Mouse (Mus musculus) lung, adult 18-20 months (tissue): ENCODE measurements around the gene Ube3b.

ENCODE experiments used
- DNase-seq, 2 experiments: peaks; one replicate each; pipeline ENCODE4 v3.0.0; 2022; ENCODE audit warnings: mixed read lengths in 2 of 2

Gene Ube3b

GRCm38 (mm10) chr5:114374409-114375213, 5.8 kb upstream of the Ube3b start:
- peak; percentile 57 to 59 for DNase-seq

GRCm38 (mm10) chr5:114378177-114378920, 2.1 kb upstream of the Ube3b start:
- peak in 1 of 2 experiments; percentile 57 for DNase-seq

- peak; percentile 58 to 72 for DNase-seq
These were observed 1.5 kb upstream of the Ube3b start for GRCm38 (mm10) chr5:114378936-114379335.

- DNase-seq, result no peak
These were observed 644 bp upstream of the Ube3b start for GRCm38 (mm10) chr5:114379763-114380162.

- no peak for DNase-seq
These were observed 575 bp downstream of the Ube3b start for GRCm38 (mm10) chr5:114381013-114381351.

GRCm38 (mm10) chr5:114383184-114383904, 2.9 kb downstream of the Ube3b start:
- peak in 1 of 2 experiments; percentile 62 for DNase-seq

GRCm38 (mm10) chr5:114384448-114384847, 4.0 kb downstream of the Ube3b start:
- DNase-seq, result peak; percentile 52 to 67

GRCm38 (mm10) chr5:114393169-114393568, 12.8 kb downstream of the Ube3b start:
- no peak for DNase-seq

GRCm38 (mm10) chr5:114406592-114406991, 26.2 kb downstream of the Ube3b start:
- DNase-seq, result no peak

GRCm38 (mm10) chr5:114407269-114407668, 26.9 kb downstream of the Ube3b start:
- DNase-seq, result no peak

GRCm38 (mm10) chr5:114407810-114408209, 27.4 kb downstream of the Ube3b start:
- DNase-seq, result no peak

- DNase-seq, result no peak
These were observed 28.4 kb downstream of the Ube3b start for GRCm38 (mm10) chr5:114408846-114409245.

GRCm38 (mm10) chr5:114410429-114410828, 30.0 kb downstream of the Ube3b start:
- no peak for DNase-seq

GRCm38 (mm10) chr5:114412361-114412998, 32.1 kb downstream of the Ube3b start:
- peak; percentile 41 to 52 for DNase-seq

GRCm38 (mm10) chr5:114413067-114413735, 32.8 kb downstream of the Ube3b start:
- DNase-seq, result peak; percentile 66 to 80

- no peak for DNase-seq
These were observed 35.2 kb downstream of the Ube3b start for GRCm38 (mm10) chr5:114415606-114416005.

GRCm38 (mm10) chr5:114416855-114417254, 36.4 kb downstream of the Ube3b start:
- no peak for DNase-seq

- DNase-seq, result no peak
These were observed 38.1 kb downstream of the Ube3b start for GRCm38 (mm10) chr5:114418541-114418940.

- DNase-seq, result peak in 1 of 2 experiments; percentile 40
These were observed 41.3 kb downstream of the Ube3b start for GRCm38 (mm10) chr5:114421561-114422298.

GRCm38 (mm10) chr5:114422591-114422990, 42.2 kb downstream of the Ube3b start:
- no peak for DNase-seq

- DNase-seq, result no peak
These were observed 43.6 kb downstream of the Ube3b start for GRCm38 (mm10) chr5:114423961-114424360.

- no peak for DNase-seq
These were observed 46.3 kb downstream of the Ube3b start for GRCm38 (mm10) chr5:114426732-114427131.
